Comparison of ENCODE assay signal across 15 mouse cellular contexts in genomic region chr16:64166036-64166435, GRCm38 (mm10).
"Had no signal": no experiment of that assay in that cellular context is flagged by ENCODE, and none has a peak within 500 bp of the region (broad histone marks: within the 10 kb centered on the region; RNA-seq: fewer than 3 reads in every experiment).

No protein-coding gene starts in this region.

- H3K27ac ChIP-seq: kidney, embryonic 15.5 days; left cerebral cortex, adult 2 months; limb, embryonic 12.5 days; liver, embryonic 15.5 days; stomach, embryonic 15.5 days had no signal

- H3K4me2 ChIP-seq: kidney, embryonic 15.5 days; limb, embryonic 12.5 days; liver, embryonic 15.5 days; stomach, embryonic 15.5 days had no signal

- H3K36me3 ChIP-seq: kidney, embryonic 15.5 days; limb, embryonic 12.5 days; liver, embryonic 15.5 days; midbrain, embryonic 10.5 days; stomach, embryonic 15.5 days had no signal

- ATAC-seq: lung, postnatal 0 days; midbrain, embryonic 16.5 days had no signal

- H3K4me3 ChIP-seq: kidney, embryonic 15.5 days; left cerebral cortex, adult 2 months; limb, embryonic 12.5 days; liver, embryonic 15.5 days; midbrain, embryonic 10.5 days; stomach, embryonic 15.5 days had no signal

- DNase-seq: kidney, postnatal 14 days; liver; lung, adult 2 months; lung, postnatal 4 days; right cerebral cortex, postnatal 14 days; thymus, adult 2 months; thymus, postnatal 25 days had no signal

- H3K27me3 ChIP-seq: kidney, embryonic 15.5 days; limb, embryonic 12.5 days; liver, embryonic 15.5 days; stomach, embryonic 15.5 days had no signal

- H3K9me3 ChIP-seq: kidney, embryonic 15.5 days; limb, embryonic 12.5 days; liver, embryonic 15.5 days; midbrain, embryonic 10.5 days; stomach, embryonic 15.5 days had no signal

- H3K9ac ChIP-seq: kidney, embryonic 15.5 days; limb, embryonic 12.5 days; liver, embryonic 15.5 days; stomach, embryonic 15.5 days had no signal

- H3K4me1 ChIP-seq: kidney, embryonic 15.5 days; limb, embryonic 12.5 days; liver, embryonic 15.5 days; stomach, embryonic 15.5 days had no signal
